ENCODE assay signal across 14 mouse cellular contexts in genomic region chr7:102192356-102192755, GRCm38 (mm10). TPM values are rescaled to one million over a fixed set of nuclear protein-coding genes. Genes with fewer than 3 reads are reported as not detected.
DNase-seq lines count a peak whose midpoint lies in the region; ATAC-seq and TF ChIP-seq lines count a peak whose summit lies in the region.
"Had no signal": no experiment of that assay in that cellular context is flagged by ENCODE, and none has a peak within 500 bp of the region (broad histone marks: within the 10 kb centered on the region; RNA-seq: fewer than 3 reads in every experiment).

No protein-coding gene starts in this region.

- DNase-seq in CD4-positive, CD25-positive, alpha-beta regulatory T cell, adult 2 months (ENCODE audit: low read depth, low spot score) = peak; percentile 39
- DNase-seq in kidney, adult 2 months = peak; percentile 36
- peak; percentile 17 for DNase-seq in retina, embryonic 14.5 days (ENCODE audit: low spot score)
- no peak for DNase-seq in retina, postnatal 1 day
- DNase-seq in frontal cortex, postnatal 14 days (ENCODE audit: low spot score in 2 of 2) = no peak
- DNase-seq in left cerebral cortex, adult 8-10 months (ENCODE audit: low spot score in 2 of 2) = no peak
- DNase-seq: gastrocnemius, postnatal 25 days; liver, embryonic 13.5 days had no signal

- no peak overlapping the region for H3K4me3 ChIP-seq in kidney, adult 2 months (ENCODE audit: insufficient read depth, low read depth, low read length)
- H3K4me3 ChIP-seq in kidney, embryonic 14.5 days (ENCODE audit: low read length) = no peak overlapping the region
- H3K4me3 ChIP-seq: embryonic facial prominence, embryonic 13.5 days; forebrain, embryonic 12.5 days; liver, embryonic 13.5 days had no signal

- H3K9ac ChIP-seq in kidney, embryonic 14.5 days (ENCODE audit: low read depth, low read length) = no peak overlapping the region
- H3K9ac ChIP-seq: embryonic facial prominence, embryonic 13.5 days; forebrain, embryonic 12.5 days; liver, embryonic 13.5 days had no signal

- TF ChIP-seq CTCF in kidney, adult 2 months (conservative IDR thresholded peaks at IDR 0.05; ENCODE audit: insufficient read depth, insufficient read length, low read depth, low read length) = no peak

- WGBS in kidney, adult 2 months = 80% methylated on average over 1 of the region's 1 CpGs
- 94% methylated on average over 1 of the region's 1 CpGs for WGBS in kidney, embryonic 14.5 days

- H3K4me2 ChIP-seq in kidney, embryonic 14.5 days (replicated peaks; ENCODE audit: low read depth, low read length) = no peak overlapping the region
- H3K4me2 ChIP-seq: embryonic facial prominence, embryonic 13.5 days; forebrain, embryonic 12.5 days; liver, embryonic 13.5 days had no signal

- H3K27me3 ChIP-seq in kidney, adult 2 months (replicated peaks; ENCODE audit: control insufficient read depth, insufficient read depth, low read length) = no peaks in the 10 kb centered on the region
- no peaks in the 10 kb centered on the region for H3K27me3 ChIP-seq in kidney, embryonic 14.5 days (ENCODE audit: control insufficient read depth, insufficient read depth, low read length)
- H3K27me3 ChIP-seq: embryonic facial prominence, embryonic 13.5 days; forebrain, embryonic 12.5 days; liver, embryonic 13.5 days had no signal

- TF ChIP-seq POLR2A in kidney, adult 2 months (IDR thresholded peaks at IDR 0.05; ENCODE audit: low read depth, low read length) = no peak

- ATAC-seq in CD4-positive, CD25-positive, alpha-beta regulatory T cell, adult 4 months = no peak
- no peak for ATAC-seq in kidney, embryonic 14.5 days (ENCODE audit: low FRiP score, low TSS enrichment)
- ATAC-seq: activated CD4-positive, CD25-positive, alpha-beta regulatory T cell, adult 4 months; inflammation-experienced regulatory T-cells, adult 6 months had no signal

- H3K36me3 ChIP-seq in kidney, adult 2 months (ENCODE audit: control insufficient read depth, insufficient read depth, low read length) = no peaks in the 10 kb centered on the region; the same call in 1 of the 2 replicates
- peaks cover 66% of the 10 kb centered on the region for H3K36me3 ChIP-seq in kidney, embryonic 14.5 days (ENCODE audit: control insufficient read depth, insufficient read depth, low read length)

- no peaks in the 10 kb centered on the region for H3K4me1 ChIP-seq in kidney, adult 2 months (ENCODE audit: control insufficient read depth, insufficient read depth, low read length)
- H3K4me1 ChIP-seq in kidney, embryonic 14.5 days (ENCODE audit: control insufficient read depth, insufficient read depth, low read length) = no peaks in the 10 kb centered on the region
- H3K4me1 ChIP-seq: embryonic facial prominence, embryonic 13.5 days; forebrain, embryonic 12.5 days; liver, embryonic 13.5 days had no signal

- H3K9me3 ChIP-seq in kidney, embryonic 14.5 days (ENCODE audit: control insufficient read depth, low read length) = no peaks in the 10 kb centered on the region
- H3K9me3 ChIP-seq: embryonic facial prominence, embryonic 13.5 days; forebrain, embryonic 12.5 days; liver, embryonic 13.5 days had no signal

- H3K27ac ChIP-seq in kidney, adult 2 months (ENCODE audit: insufficient read depth, low read depth, low read length) = no peak overlapping the region
- H3K27ac ChIP-seq in kidney, embryonic 14.5 days (ENCODE audit: low read depth, low read length) = no peak overlapping the region
- H3K27ac ChIP-seq: embryonic facial prominence, embryonic 13.5 days; forebrain, embryonic 12.5 days; liver, embryonic 13.5 days had no signal

RNA-seq across cellular contexts. Expression of gene Nup98, which starts 17.6 kb away (rescaled TPM):
- polyA plus RNA-seq in CD4-positive, CD25-positive, alpha-beta regulatory T cell, adult 4 months (2017; shearing (Covaris generic)) = 10 to 100 TPM; 37.2 to 39.6 TPM
- polyA plus RNA-seq in kidney, adult 2 months (2012; rRNA removed) = 13.0 and 13.3 TPM in 2 replicates
- 37.5 and 55.4 TPM in 2 replicates for polyA plus RNA-seq in kidney, embryonic 14.5 days (2014; fragmentation: Nextera tagmentation; extraction: Ambion mirVana)
- total RNA-seq in left cerebral cortex, adult 8-10 months (2022) = 10 to 100 TPM; 40.7 to 43.0 (median 41.7) TPM

RNA-seq across cellular contexts. Expression of gene Pgap2, which starts 17.7 kb away (rescaled TPM):
- polyA plus RNA-seq in CD4-positive, CD25-positive, alpha-beta regulatory T cell, adult 4 months (2017; shearing (Covaris generic)) = 10 to 100 TPM; 46.8 to 60.4 TPM
- 50.8 and 65.9 TPM in 2 replicates for polyA plus RNA-seq in kidney, adult 2 months (2012; rRNA removed)
- 80.9 and 85.3 TPM in 2 replicates for polyA plus RNA-seq in kidney, embryonic 14.5 days (2014; fragmentation: Nextera tagmentation; extraction: Ambion mirVana)
- 10 to 100 TPM; 23.7 to 28.9 (median 25.5) TPM for total RNA-seq in left cerebral cortex, adult 8-10 months (2022)

Comparison
In these comparisons a context has a peak if more than half of its experiments do, and no peak if none do; other contexts are left out.
1. DNase-seq: peak in CD4-positive, CD25-positive, alpha-beta regulatory T cell, adult 2 months (single experiment), kidney, adult 2 months (single experiment) and retina, embryonic 14.5 days (single experiment); none in retina, postnatal 1 day (single experiment), frontal cortex, postnatal 14 days (0 of 2) and left cerebral cortex, adult 8-10 months (0 of 2).